Mouse (Mus musculus) splenic B cell, adult 2 months (primary cell): ENCODE results near the gene Frmd4a.
"Not testable (repeated sequence)": the region's sequence is repeated elsewhere in the genome, so short reads cannot be mapped to it uniquely, and the experiment has no call there.

Experiments
- DNase-seq: peaks from one replicate; pipeline ENCODE4 v3.0.0-alpha.2; 2011; ENCODE audit warnings: low read depth, low spot score
- H3K27me3 ChIP-seq: 2 replicates; pipeline ENCODE4 v1.6.1; 2012; ENCODE audit warnings: mild to moderate bottlenecking, low read length, moderate library complexity, mixed read lengths; ENCODE audit not compliant: control insufficient read depth, poor library complexity, insufficient read depth, severe bottlenecking
- H3K36me3 ChIP-seq: 2 replicates; pipeline ENCODE4 v1.6.1; 2012; ENCODE audit warnings: mild to moderate bottlenecking, low read length, moderate library complexity, mixed read lengths; ENCODE audit not compliant: control insufficient read depth, poor library complexity, insufficient read depth, severe bottlenecking

Gene Frmd4a

GRCm38 (mm10) chr2:4300383-4300811 lies 282.9 kb downstream of the Frmd4a start:
- H3K27me3 ChIP-seq: no peaks in the 10 kb centered on the region
- no peaks in the 10 kb centered on the region for H3K36me3 ChIP-seq
- DNase-seq: no peak

DNA sequence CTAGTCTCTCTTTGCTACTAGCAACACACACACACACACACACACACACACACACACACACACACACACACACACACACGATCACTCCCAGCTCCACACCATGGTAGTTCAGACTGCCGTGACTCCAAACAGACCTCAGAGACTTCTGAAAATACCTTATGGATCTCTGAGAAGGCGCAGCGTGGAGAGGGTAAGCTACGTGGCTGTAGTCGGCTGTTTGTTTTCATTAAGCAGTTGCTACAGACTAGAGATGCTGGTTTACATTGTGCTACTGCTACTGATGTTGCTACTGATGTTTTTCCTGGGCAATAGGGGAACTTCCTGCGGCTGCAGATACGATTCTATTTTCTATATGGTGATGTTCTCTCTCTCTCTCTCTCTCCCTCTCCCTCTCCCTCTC lies 283.3 kb downstream of the Frmd4a start:
- no peak for DNase-seq
- no peaks in the 10 kb centered on the region for H3K36me3 ChIP-seq
- no peaks in the 10 kb centered on the region for H3K27me3 ChIP-seq

DNA sequence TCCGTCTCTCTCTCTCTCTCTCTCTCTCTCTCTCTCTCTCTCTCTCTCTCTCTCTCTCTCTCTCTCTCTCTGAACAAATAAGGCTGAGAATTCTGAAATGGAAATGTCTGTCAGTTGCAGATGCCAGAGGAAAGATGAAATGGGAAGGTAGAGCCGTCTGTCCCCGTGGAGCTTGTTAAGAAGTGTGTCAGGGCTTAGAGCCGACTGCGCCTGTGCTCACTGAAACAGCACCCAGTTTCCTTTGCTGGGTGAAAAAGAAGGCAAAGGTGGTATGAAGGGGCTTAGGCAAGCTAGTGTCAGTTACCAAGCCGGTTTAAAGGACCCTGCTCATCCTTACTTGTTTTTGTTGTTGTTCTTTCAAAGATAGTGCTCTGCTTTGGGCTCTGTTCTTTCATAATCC lies 283.7 kb downstream of the Frmd4a start:
- Histone ChIP-seq H3K36me3 (no peaks in the 10 kb centered on the region), H3K27me3 (no peaks in the 10 kb centered on the region)
- DNase-seq: no peak

DNA sequence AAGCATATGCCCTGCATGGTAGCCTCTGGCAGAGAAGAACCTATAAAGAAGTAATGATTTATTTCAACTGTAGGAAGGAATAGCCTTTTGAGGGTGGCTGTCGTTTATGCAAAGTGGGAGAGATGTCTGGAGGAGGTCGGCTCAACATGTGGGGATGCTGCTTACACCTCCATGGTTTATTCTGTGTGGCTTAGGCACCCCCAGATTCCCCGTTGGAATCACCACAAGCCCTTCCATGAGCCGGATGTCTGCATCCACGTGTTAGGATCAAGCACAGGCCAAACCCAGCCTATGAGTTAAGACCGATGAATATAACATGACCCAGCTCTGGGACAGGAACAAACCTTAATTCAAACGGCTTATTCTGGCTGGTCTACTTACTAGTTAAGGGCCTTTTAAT lies 284.2 kb downstream of the Frmd4a start:
- DNase-seq: no peak
- H3K27me3 ChIP-seq: no peaks in the 10 kb centered on the region
- H3K36me3 ChIP-seq: no peaks in the 10 kb centered on the region

DNA sequence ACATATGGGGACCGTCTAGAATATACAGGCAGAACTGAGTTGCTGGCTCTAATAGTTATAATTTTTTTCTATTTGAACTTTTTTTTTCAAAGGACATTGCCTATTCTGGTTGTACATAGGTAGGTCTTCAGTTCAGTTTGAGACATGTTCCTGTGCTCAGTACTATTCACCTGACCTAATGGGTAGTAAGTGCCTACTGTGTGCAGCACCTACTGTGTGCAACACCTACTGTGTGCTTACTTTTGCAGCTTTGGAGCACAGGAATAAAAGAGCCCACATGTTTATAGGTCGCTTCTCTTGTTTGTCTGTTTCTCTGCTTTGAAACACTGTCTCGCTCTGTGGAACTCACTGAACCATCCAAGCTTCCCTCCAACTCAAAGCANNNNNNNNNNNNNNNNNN lies 284.6 kb downstream of the Frmd4a start:
- DNase-seq: no peak
- Histone ChIP-seq H3K27me3 (no peaks in the 10 kb centered on the region), H3K36me3 (no peaks in the 10 kb centered on the region)

DNA sequence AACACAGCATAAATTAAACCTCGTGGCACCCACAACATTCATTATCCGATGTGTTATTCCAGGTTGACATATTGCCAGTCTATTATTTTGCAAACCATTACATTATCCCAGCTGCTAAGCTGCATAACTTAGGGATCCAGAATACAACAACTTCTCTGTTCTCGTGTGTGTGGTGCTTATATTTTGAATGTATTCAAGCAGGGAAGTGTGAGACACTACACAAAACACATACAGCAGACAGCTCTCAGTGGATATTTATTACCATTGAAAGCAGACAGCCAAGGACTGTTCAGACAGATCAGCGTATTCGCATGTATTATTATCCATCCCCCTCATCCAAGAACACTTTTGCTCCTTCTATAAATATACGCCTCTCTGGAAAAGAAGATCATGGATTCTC lies 289.6 kb downstream of the Frmd4a start:
- DNase-seq: no peak
- Histone ChIP-seq H3K27me3 (no peaks in the 10 kb centered on the region), H3K36me3 (no peaks in the 10 kb centered on the region)

DNA sequence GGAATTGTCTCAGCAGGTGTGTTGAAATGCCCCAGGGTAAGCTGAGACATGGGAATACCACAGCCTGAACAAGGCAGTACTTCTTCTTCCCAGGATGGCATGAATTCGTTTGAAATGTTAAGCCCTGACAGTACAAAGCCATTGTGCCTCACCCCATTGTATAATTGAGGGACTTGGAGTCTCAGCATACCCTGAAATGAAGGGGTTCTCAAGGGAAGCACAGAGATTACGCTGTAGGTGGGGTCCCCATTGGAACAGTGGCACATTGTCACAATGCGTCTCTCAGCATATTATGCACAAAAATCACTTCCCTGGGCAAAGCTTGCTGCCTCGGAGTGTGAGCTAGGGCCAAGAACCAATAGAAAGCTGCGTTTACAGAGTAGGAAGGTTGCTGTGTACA lies 297.0 kb downstream of the Frmd4a start:
- H3K27me3 ChIP-seq: no peaks in the 10 kb centered on the region
- H3K36me3 ChIP-seq: no peaks in the 10 kb centered on the region
- DNase-seq: no peak

GRCm38 (mm10) chr2:4316589-4316988 lies 299.1 kb downstream of the Frmd4a start:
- DNase-seq: no peak
- Histone ChIP-seq H3K36me3 (no peaks in the 10 kb centered on the region), H3K27me3 (no peaks in the 10 kb centered on the region)

DNA sequence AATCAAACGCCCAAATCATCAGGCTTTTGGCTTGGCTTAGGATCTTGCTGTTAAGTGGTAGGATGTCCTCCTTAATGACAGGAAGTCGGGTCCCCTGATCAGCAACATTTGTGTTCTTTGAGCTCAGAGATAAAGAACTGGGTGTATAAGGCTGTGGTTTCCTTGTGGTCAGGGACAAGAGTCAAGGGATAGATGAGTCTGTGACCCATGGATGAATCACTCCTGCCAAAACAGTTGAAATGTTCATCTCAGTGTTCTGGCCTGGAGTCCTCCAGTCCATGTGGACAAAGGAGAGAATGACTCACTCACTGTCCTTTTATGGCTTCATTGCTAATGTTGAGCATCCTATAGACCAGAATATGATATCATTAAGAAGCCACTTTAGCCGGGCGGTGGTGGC lies 300.6 kb downstream of the Frmd4a start:
- Histone ChIP-seq H3K36me3 (no peaks in the 10 kb centered on the region), H3K27me3 (no peaks in the 10 kb centered on the region)
- DNase-seq: no peak

DNA sequence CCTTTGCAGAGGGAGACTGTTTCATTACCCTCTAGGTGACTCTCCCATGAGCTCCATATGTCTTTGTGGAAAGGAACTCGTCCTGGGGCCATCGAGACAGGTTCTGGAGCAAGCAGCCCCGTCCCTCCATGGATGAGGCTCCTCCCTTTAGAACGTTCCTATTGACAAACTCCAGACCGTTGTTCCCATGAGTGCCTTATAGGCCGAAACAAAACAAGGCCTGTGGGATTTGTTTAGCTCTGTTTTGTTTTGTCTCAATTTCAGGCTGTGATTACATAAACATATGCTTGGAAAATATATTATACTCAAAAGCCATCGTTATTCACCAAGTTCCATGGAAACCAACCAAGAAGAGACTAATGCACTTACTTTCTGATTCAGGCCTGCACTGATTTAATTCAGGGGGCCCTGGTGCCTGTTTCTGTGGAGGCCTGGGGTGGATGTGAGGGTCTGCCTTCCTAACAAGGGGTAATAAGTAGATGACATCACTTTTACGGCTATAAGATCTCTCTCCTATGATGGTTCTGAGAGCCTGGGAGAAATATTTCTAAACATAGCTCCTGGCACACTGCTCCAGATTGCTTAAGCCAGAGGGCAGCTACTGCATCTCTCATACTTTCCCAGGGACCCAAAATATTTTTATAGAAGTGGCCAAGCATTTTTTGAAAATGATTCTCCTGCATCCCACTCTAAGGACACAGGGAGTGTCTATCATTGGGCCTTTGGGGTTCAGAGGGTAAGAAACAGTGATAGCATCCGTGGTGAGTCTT lies 308.9 kb downstream of the Frmd4a start:
- H3K27me3 ChIP-seq: no peaks in the 10 kb centered on the region
- no peaks in the 10 kb centered on the region for H3K36me3 ChIP-seq
- DNase-seq: no peak

- H3K27me3 ChIP-seq: no peaks in the 10 kb centered on the region
- H3K36me3 ChIP-seq: no peaks in the 10 kb centered on the region
- no peak for DNase-seq
These were observed 309.5 kb downstream of the Frmd4a start for GRCm38 (mm10) chr2:4327011-4327340.

- no peak for DNase-seq
- no peaks in the 10 kb centered on the region for H3K27me3 ChIP-seq
- no peaks in the 10 kb centered on the region for H3K36me3 ChIP-seq
These were observed 314.9 kb downstream of the Frmd4a start for GRCm38 (mm10) chr2:4332441-4332840.

- Histone ChIP-seq H3K36me3 (no peaks in the 10 kb centered on the region), H3K27me3 (no peaks in the 10 kb centered on the region)
- no peak for DNase-seq
These were observed 316.7 kb downstream of the Frmd4a start for GRCm38 (mm10) chr2:4334201-4334600.

GRCm38 (mm10) chr2:4334936-4335335 lies 317.4 kb downstream of the Frmd4a start:
- no peak for DNase-seq
- H3K27me3 ChIP-seq: no peaks in the 10 kb centered on the region
- H3K36me3 ChIP-seq: no peaks in the 10 kb centered on the region

- H3K36me3 ChIP-seq: no peaks in the 10 kb centered on the region
- H3K27me3 ChIP-seq: no peaks in the 10 kb centered on the region
- no peak for DNase-seq
These were observed 318.4 kb downstream of the Frmd4a start for GRCm38 (mm10) chr2:4335881-4336280.

DNA sequence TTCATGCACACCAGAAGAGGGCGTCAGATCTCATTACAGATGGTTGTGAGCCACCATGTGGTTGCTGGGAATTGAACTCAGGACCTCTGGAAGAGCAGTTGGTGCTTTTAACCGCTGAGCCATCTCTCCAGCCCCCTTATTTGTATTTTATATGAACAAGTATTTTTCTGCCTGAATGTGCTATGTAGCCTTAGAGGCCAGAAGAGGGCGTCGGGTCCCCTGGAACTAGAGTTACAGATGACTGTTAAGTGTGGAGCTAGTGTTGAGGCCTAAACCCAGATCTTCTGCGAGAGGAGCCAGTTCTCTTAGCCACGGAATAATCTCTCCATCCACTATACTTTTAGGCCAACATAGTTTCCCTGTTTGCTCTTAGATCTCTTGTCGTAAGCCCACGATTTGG lies 320.8 kb downstream of the Frmd4a start:
- not testable (repeated sequence) for H3K36me3 ChIP-seq, DNase-seq, H3K27me3 ChIP-seq
